Mouse (Mus musculus) megakaryocyte, embryonic 14.5 days (primary cell): ENCODE data around the gene Paqr3.

ENCODE experiments used
- FLI1 ChIP-seq: IDR thresholded peaks from 2 replicates; pipeline ENCODE4 v1.6.1; 2012; ENCODE audit warnings: low read length, inconsistent platforms, mixed read lengths
- GATA1 ChIP-seq: IDR thresholded peaks from 3 replicates; pipeline ENCODE4 v1.6.1; 2012; ENCODE audit warnings: mixed read lengths, low read length, inconsistent platforms, borderline replicate concordance

GRCm38 (mm10) chr5:97084541-97084940 lies 26.9 kb downstream of the Paqr3 start:
- TF ChIP-seq GATA1 (no peak), FLI1 (no peak)
